Mouse (Mus musculus) forebrain, embryonic 11.5 days (tissue): ENCODE results near the gene Xaf1. TPM values are rescaled to one million over a fixed set of nuclear protein-coding genes. Genes with fewer than 3 reads are reported as not detected.
A peak's percentile ranks its signal among the peaks of the same experiment; 100 is the strongest.

Experiments
- ATAC-seq: fragments of 200-750 bp; cut with Nextera tagmentation; replicated peaks from 2 replicates; pipeline ENCODE4 v1.8.0; 2017; ENCODE audit warnings: moderate TSS enrichment; ENCODE audit not compliant: low FRiP score
- DNase-seq: peaks from one replicate; pipeline ENCODE4 v3.0.0-alpha.2; 2017; ENCODE audit warnings: low spot score
- H3K27ac ChIP-seq: fragments of 300-500 bp; sonication (generic); 2 replicates; pipeline ENCODE4 v1.5.1; 2014; ENCODE audit warnings: low read depth, low read length
- H3K27me3 ChIP-seq: fragments of 300-500 bp; sonication (generic); 2 replicates; pipeline ENCODE4 v1.6.1; 2014; ENCODE audit warnings: mild to moderate bottlenecking, low read length, mixed read lengths; ENCODE audit not compliant: control insufficient read depth, insufficient read depth
- H3K36me3 ChIP-seq: fragments of 300-500 bp; sonication (generic); 2 replicates; pipeline ENCODE4 v1.6.1; 2014; ENCODE audit warnings: mild to moderate bottlenecking, low read length, moderate library complexity, mixed read lengths; ENCODE audit not compliant: control insufficient read depth, insufficient read depth
- H3K4me1 ChIP-seq: fragments of 300-500 bp; sonication (generic); replicated peaks from 2 replicates; pipeline ENCODE4 v1.6.1; 2014; ENCODE audit warnings: low read length, mixed read lengths; ENCODE audit not compliant: control insufficient read depth, insufficient read depth
- H3K4me2 ChIP-seq: fragments of 300-500 bp; sonication (generic); 2 replicates; pipeline ENCODE4 v1.6.1; 2014; ENCODE audit warnings: low read depth, mild to moderate bottlenecking, low read length, moderate library complexity, mixed read lengths; ENCODE audit not compliant: severe bottlenecking
- H3K4me3 ChIP-seq: fragments of 300-500 bp; sonication (generic); 2 replicates; pipeline ENCODE4 v1.5.1; 2014; ENCODE audit warnings: low read depth, low read length
- H3K9ac ChIP-seq: fragments of 300-500 bp; sonication (generic); 2 replicates; pipeline ENCODE4 v1.6.1; 2014; ENCODE audit warnings: low read length
- H3K9me3 ChIP-seq: fragments of 300-500 bp; sonication (generic); 2 replicates; pipeline ENCODE4 v1.6.1; 2016; ENCODE audit warnings: low read length, mixed read lengths; ENCODE audit not compliant: control insufficient read depth
- WGBS: fragments of 180-500 bp; shearing (Covaris S2); extraction: QIAGEN DNeasy Blood & Tissue Kit; methylation state at CpG from one replicate; pipeline ENCODE4 v1.1.7; 2014; 5-methylcytosine and 5-hydroxymethylcytosine counted together
- polyA plus RNA-seq: library from polyadenylated mRNA; unstranded; fragments of >200 nt; fragmentation: Nextera tagmentation; extraction: Ambion mirVana; gene quantifications from 2 replicates; pipeline ENCODE4 v1.2.1, GENCODE M21; 2014

Gene Xaf1
- polyA plus RNA-seq, 1 experiment from 2014 or later, result 2.4 TPM

- Histone ChIP-seq H3K4me2 (no peak overlapping the region), H3K4me1 (no peaks in the 10 kb centered on the region), H3K9me3 (no peaks in the 10 kb centered on the region), H3K4me3 (no peak overlapping the region), H3K36me3 (no peaks in the 10 kb centered on the region), H3K27me3 (no peaks in the 10 kb centered on the region), H3K27ac (no peak overlapping the region), H3K9ac (no peak overlapping the region)
- DNase-seq (no peak), ATAC-seq (no peak)
- WGBS, result 76% methylated on average over 3 of the region's 3 CpGs
These were observed 23.0 kb downstream of the Xaf1 start for GRCm38 (mm10) chr11:72324431-72324830.

- no peaks in the 10 kb centered on the region for H3K36me3 ChIP-seq
- H3K4me2 ChIP-seq, result no peak overlapping the region
- H3K27ac ChIP-seq, result no peak overlapping the region
- no peaks in the 10 kb centered on the region for H3K4me1 ChIP-seq
- DNase-seq (no peak), ATAC-seq (no peak)
- WGBS, result 89% methylated on average over 4 of the region's 4 CpGs
- H3K9ac ChIP-seq, result no peak overlapping the region
- no peak overlapping the region for H3K4me3 ChIP-seq
- no peaks in the 10 kb centered on the region for H3K27me3 ChIP-seq
- H3K9me3 ChIP-seq, result no peaks in the 10 kb centered on the region
These were observed 24.3 kb downstream of the Xaf1 start for GRCm38 (mm10) chr11:72325701-72326100.

GRCm38 (mm10) chr11:72332951-72333667 is 31.7 kb downstream of the Xaf1 start:
- ATAC-seq (no peak), DNase-seq (no peak)
- no peaks in the 10 kb centered on the region for H3K36me3 ChIP-seq
- H3K9ac ChIP-seq, result no peak overlapping the region
- H3K9me3 ChIP-seq, result no peaks in the 10 kb centered on the region
- WGBS, result 88% methylated on average over 9 of the region's 9 CpGs
- H3K27me3 ChIP-seq, result no peaks in the 10 kb centered on the region
- no peaks in the 10 kb centered on the region for H3K4me1 ChIP-seq
- H3K4me2 ChIP-seq, result no peak overlapping the region
- H3K27ac ChIP-seq, result no peak overlapping the region
- no peak overlapping the region for H3K4me3 ChIP-seq

- no peaks in the 10 kb centered on the region for H3K27me3 ChIP-seq
- H3K4me2 ChIP-seq, result no peak overlapping the region
- H3K4me3 ChIP-seq, result no peak overlapping the region
- H3K9ac ChIP-seq, result no peak overlapping the region
- ATAC-seq, result no peak
- no peaks in the 10 kb centered on the region for H3K36me3 ChIP-seq
- H3K27ac ChIP-seq, result no peak overlapping the region
- 82% methylated on average over 4 of the region's 4 CpGs for WGBS
- H3K9me3 ChIP-seq, result no peaks in the 10 kb centered on the region
- no peak for DNase-seq
- H3K4me1 ChIP-seq, result no peaks in the 10 kb centered on the region; the same call in 1 of the 2 replicates
These were observed 33.2 kb downstream of the Xaf1 start for GRCm38 (mm10) chr11:72334653-72335052.

GRCm38 (mm10) chr11:72336726-72337125 is 35.3 kb downstream of the Xaf1 start:
- no peaks in the 10 kb centered on the region for H3K36me3 ChIP-seq
- DNase-seq, result no peak
- no peak overlapping the region for H3K4me3 ChIP-seq
- 90% methylated on average over 8 of the region's 8 CpGs for WGBS
- no peak overlapping the region for H3K27ac ChIP-seq
- H3K9me3 ChIP-seq, result no peaks in the 10 kb centered on the region
- no peak for ATAC-seq
- H3K27me3 ChIP-seq, result no peaks in the 10 kb centered on the region
- H3K4me1 ChIP-seq, result no peaks in the 10 kb centered on the region; the same call in 1 of the 2 replicates
- no peak overlapping the region for H3K4me2 ChIP-seq
- H3K9ac ChIP-seq, result no peak overlapping the region

- Histone ChIP-seq H3K27me3 (no peaks in the 10 kb centered on the region), H3K36me3 (no peaks in the 10 kb centered on the region), H3K27ac (no peak overlapping the region), H3K9me3 (no peaks in the 10 kb centered on the region), H3K4me2 (no peak overlapping the region), H3K9ac (no peak overlapping the region), H3K4me1 (no peaks in the 10 kb centered on the region; the same call in 1 of the 2 replicates), H3K4me3 (no peak overlapping the region)
- DNase-seq, result no peak
- no peak for ATAC-seq
- 36% methylated on average over 5 of the region's 5 CpGs for WGBS
These were observed 37.0 kb downstream of the Xaf1 start for GRCm38 (mm10) chr11:72338437-72338871.

- no peaks in the 10 kb centered on the region; the same call in 1 of the 2 replicates for H3K4me1 ChIP-seq
- no peak overlapping the region for H3K4me3 ChIP-seq
- H3K27ac ChIP-seq, result no peak overlapping the region
- DNase-seq (no peak), ATAC-seq (no peak)
- no peaks in the 10 kb centered on the region for H3K9me3 ChIP-seq
- no peak overlapping the region for H3K4me2 ChIP-seq
- no peak overlapping the region for H3K9ac ChIP-seq
- H3K27me3 ChIP-seq, result no peaks in the 10 kb centered on the region
- H3K36me3 ChIP-seq, result no peaks in the 10 kb centered on the region
- WGBS, result 88% methylated on average over 4 of the region's 4 CpGs
These were observed 38.3 kb downstream of the Xaf1 start for GRCm38 (mm10) chr11:72339716-72340115.

GRCm38 (mm10) chr11:72342549-72343237 is 41.3 kb downstream of the Xaf1 start:
- no peaks in the 10 kb centered on the region for H3K27me3 ChIP-seq
- H3K4me1 ChIP-seq, result no peaks in the 10 kb centered on the region; the same call in 1 of the 2 replicates
- H3K4me2 ChIP-seq, result no peak overlapping the region
- DNase-seq (peak; percentile 79), ATAC-seq (peak; percentile 74)
- H3K9me3 ChIP-seq, result no peaks in the 10 kb centered on the region
- no peaks in the 10 kb centered on the region for H3K36me3 ChIP-seq
- no peak overlapping the region for H3K27ac ChIP-seq
- WGBS, result 13% methylated on average over 7 of the region's 7 CpGs
- H3K9ac ChIP-seq, result no peak overlapping the region
- H3K4me3 ChIP-seq, result no peak overlapping the region
